Mouse (Mus musculus) testis, adult 2 months (tissue): ENCODE results near the gene Gramd1b. TPM values are rescaled to one million over a fixed set of nuclear protein-coding genes. Genes with fewer than 3 reads are reported as not detected.

ENCODE experiments used
- H3K27ac ChIP-seq: fragments of 200-500 bp; 2 replicates; pipeline ENCODE4 v1.5.1; 2012; ENCODE audit warnings: low read depth, low read length; ENCODE audit not compliant: control insufficient read depth, insufficient read depth
- H3K27me3 ChIP-seq: fragments of 200-500 bp; 2 replicates; pipeline ENCODE4 v1.6.1; 2012; ENCODE audit warnings: mild to moderate bottlenecking, low read length, moderate library complexity; ENCODE audit not compliant: control insufficient read depth, insufficient read depth
- H3K36me3 ChIP-seq: fragments of 200-500 bp; 2 replicates; pipeline ENCODE4 v1.6.1; 2012; ENCODE audit warnings: mild to moderate bottlenecking, low read length; ENCODE audit not compliant: control insufficient read depth, insufficient read depth
- H3K4me1 ChIP-seq: fragments of 200-500 bp; 2 replicates; pipeline ENCODE4 v1.6.1; 2012; ENCODE audit warnings: low read length; ENCODE audit not compliant: control insufficient read depth, insufficient read depth
- H3K4me3 ChIP-seq: fragments of 200-500 bp; 2 replicates; pipeline ENCODE4 v1.5.1; 2012; ENCODE audit warnings: low read depth, mild to moderate bottlenecking, low read length, moderate library complexity, mixed read lengths; ENCODE audit not compliant: control insufficient read depth
- CTCF ChIP-seq: fragments of 200-500 bp; IDR thresholded peaks from 2 replicates; pipeline ENCODE4 v1.5.1; 2012; ENCODE audit warnings: low read depth, mild to moderate bottlenecking, inconsistent platforms, low read length, moderate library complexity; ENCODE audit not compliant: control insufficient read depth, insufficient read depth, insufficient replicate concordance
- POLR2A ChIP-seq: fragments of 200-500 bp; IDR thresholded peaks from 2 replicates; pipeline ENCODE4 v1.6.1; 2012; ENCODE audit warnings: low read depth, mild to moderate bottlenecking, inconsistent platforms, low read length, moderate library complexity; ENCODE audit not compliant: control insufficient read depth
- polyA plus RNA-seq: library from polyadenylated mRNA; depleted of rRNA; stranded (reverse); fragments of >200 nt; gene quantifications from 2 replicates; pipeline ENCODE4 v1.2.3, GENCODE M21; 2012; rRNA removed

Gene Gramd1b
- 140 and 143 TPM in 2 replicates for polyA plus RNA-seq

- no peak within 1 kb of the TSS for H3K27ac ChIP-seq
- peak within 1 kb of the TSS; percentile 45 for H3K4me3 ChIP-seq
- TF ChIP-seq CTCF (no peak), POLR2A (no peak)
Observed at GRCm38 (mm10) chr9:40531027-40531621, at the start of gene Gramd1b. Gene Gramd1b, minus strand, starts transcription at chr9:40531383.

DNA sequence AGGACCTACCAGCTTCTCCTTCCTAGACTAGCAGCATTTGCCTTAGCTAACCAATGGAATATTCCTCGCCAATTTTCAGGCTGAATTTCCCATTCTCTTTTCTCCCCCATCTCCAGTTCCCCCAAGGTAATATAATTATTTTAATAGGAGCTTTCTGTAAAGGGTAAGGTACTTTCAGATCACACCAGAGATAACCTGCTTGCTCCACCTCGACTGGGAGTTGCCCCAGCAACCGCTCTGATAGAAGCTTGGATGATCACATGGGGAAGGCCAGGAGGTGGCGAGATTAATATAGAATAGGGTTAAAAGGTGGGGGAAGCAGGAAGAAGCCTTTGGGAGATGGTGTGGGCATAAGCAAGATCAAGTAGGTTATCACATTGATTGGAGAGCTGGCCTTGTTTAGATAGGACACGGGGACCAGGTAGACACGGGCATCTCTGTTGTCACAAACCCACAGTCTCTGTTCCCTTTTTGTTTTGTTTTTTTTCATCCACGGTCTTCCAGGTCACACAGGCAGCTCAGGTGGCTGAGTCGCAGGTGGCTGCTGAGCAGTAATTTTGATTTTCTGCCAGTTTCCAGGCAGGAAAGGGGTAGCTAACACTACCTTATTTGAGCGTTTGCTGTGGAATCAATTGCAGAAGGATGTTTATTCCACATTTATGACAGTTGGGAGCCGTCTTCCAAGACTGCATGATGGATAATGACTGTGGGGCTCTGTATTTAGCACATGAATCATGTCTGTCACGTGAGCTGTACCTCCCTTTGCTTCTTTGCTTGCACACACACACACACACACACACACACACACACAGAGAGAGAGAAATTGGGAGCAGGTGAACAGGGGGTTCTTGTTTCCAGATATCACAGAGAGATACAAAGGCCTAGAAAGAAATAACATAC, 47.8 kb upstream of the Gramd1b start:
- H3K27ac ChIP-seq: no peak overlapping the region
- no peak overlapping the region for H3K4me3 ChIP-seq
- TF ChIP-seq CTCF (no peak), POLR2A (no peak)
- H3K27me3 ChIP-seq: no peaks in the 10 kb centered on the region
- H3K4me1 ChIP-seq: peaks cover 3% of the 10 kb centered on the region; the same call in 1 of the 2 replicates
- no peaks in the 10 kb centered on the region for H3K36me3 ChIP-seq

More at GRCm38 (mm10) chr9:40531027-40531621, at the start of gene Gramd1b:
- no peaks in the 10 kb centered on the region for H3K36me3 ChIP-seq
- H3K27me3 ChIP-seq: no peaks in the 10 kb centered on the region
- peaks cover 4% of the 10 kb centered on the region for H3K4me1 ChIP-seq

DNA sequence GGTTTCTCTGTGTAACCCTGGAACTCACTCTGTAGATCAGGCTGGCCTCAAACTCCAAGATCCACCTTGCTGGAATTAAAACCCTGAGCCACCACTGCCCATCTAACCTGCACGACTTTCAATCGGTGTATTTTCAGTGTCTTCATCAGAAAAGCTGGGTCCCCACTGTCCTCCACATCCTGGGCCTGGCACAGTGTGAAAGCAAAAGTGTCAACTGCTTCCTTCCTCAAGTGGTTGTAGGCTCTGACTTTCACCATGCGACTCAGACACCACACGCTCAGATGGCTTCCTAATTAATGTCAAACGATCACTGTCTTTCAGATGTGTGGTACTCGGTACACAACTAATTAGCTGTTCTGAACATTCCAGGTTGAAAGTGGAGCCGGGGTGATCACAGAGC, 45.9 kb upstream of the Gramd1b start:
- no peak overlapping the region for H3K4me3 ChIP-seq
- no peaks in the 10 kb centered on the region for H3K36me3 ChIP-seq
- H3K27me3 ChIP-seq: no peaks in the 10 kb centered on the region
- H3K4me1 ChIP-seq: no peaks in the 10 kb centered on the region
- no peak overlapping the region for H3K27ac ChIP-seq
- no peak for TF ChIP-seq POLR2A
- TF ChIP-seq CTCF: no peak

GRCm38 (mm10) chr9:40575053-40575985, 44.1 kb upstream of the Gramd1b start:
- Histone ChIP-seq H3K4me1 (peaks cover 2% of the 10 kb centered on the region; the same call in 1 of the 2 replicates), H3K27ac (no peak overlapping the region; the same call in 1 of the 2 replicates), H3K36me3 (no peaks in the 10 kb centered on the region), H3K27me3 (no peaks in the 10 kb centered on the region), H3K4me3 (no peak overlapping the region)
- TF ChIP-seq POLR2A: no peak
- TF ChIP-seq CTCF: no peak

DNA sequence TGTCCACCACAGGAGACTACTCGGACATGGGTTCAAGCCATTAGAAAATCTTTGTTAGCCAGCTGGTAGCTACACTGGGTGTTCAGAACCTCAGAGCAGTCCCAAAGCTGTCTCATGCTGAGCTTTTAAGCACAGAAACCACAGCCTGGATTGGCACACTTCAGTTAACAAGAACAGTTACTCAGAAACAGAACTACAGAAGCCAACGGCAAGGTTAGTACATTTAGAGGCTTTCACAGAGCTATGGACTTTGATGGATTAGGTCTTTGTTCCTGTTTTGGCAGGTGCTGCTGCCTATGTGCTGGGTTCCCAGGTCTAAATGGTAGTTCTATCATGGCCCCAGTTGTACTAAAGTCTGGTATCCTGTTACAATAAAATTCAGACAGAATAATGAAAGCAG, 40.1 kb upstream of the Gramd1b start:
- H3K27me3 ChIP-seq: no peaks in the 10 kb centered on the region
- H3K27ac ChIP-seq: no peak overlapping the region
- TF ChIP-seq POLR2A (no peak), CTCF (no peak)

DNA sequence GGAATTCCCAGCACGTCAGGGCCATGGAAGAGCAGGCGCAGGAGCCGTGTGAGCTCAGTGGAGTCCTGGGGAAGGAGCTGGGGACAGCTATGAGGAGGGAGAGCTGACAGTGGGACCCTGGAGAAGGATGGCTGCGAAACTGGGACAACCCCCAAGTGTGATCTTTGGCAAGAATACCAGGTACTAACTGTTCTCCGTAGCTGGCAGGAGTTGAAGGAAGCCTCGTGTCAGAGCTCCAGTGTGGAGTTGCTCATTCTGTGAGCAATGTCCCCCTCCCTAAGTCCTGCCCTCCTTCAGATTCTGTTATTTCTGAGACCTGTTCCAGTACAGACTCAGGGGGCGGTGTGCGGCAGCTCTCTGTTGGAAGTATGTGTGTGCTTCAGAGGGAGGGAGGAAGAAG, 36.9 kb upstream of the Gramd1b start:
- H3K4me1 ChIP-seq: peaks cover 4% of the 10 kb centered on the region; the same call in 1 of the 2 replicates
- no peaks in the 10 kb centered on the region for H3K36me3 ChIP-seq
- H3K27ac ChIP-seq: peak overlapping the region; percentile 56
- no peak overlapping the region for H3K4me3 ChIP-seq
- TF ChIP-seq POLR2A (no peak), CTCF (no peak)
- H3K27me3 ChIP-seq: no peaks in the 10 kb centered on the region

More for the DNA sequence above, 40.1 kb upstream of the Gramd1b start:
- Histone ChIP-seq H3K36me3 (no peaks in the 10 kb centered on the region), H3K4me1 (peaks cover 4% of the 10 kb centered on the region; the same call in 1 of the 2 replicates), H3K4me3 (no peak overlapping the region)

DNA sequence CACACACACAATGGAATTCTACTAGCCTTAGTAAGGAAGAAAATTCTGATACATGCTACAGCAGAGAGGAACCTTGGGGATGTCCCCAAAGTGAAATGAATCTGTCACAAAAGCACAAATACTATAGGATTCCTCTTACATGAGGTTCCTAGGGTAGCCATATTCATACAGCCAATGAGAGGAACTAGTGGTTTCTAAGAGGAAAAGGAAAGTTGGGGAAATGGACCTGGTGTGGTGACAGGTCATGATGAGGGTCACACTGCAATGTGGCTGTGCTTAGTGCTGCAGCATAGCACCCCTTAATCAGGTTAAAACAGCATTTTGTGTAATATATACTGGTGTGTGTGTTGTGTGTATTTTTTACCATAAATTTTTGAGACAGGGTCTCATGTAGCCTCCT, 32.6 kb upstream of the Gramd1b start:
- Histone ChIP-seq H3K4me3 (no peak overlapping the region), H3K36me3 (no peaks in the 10 kb centered on the region), H3K27ac (no peak overlapping the region), H3K27me3 (no peaks in the 10 kb centered on the region), H3K4me1 (no peaks in the 10 kb centered on the region)
- no peak for TF ChIP-seq CTCF
